Mouse (Mus musculus) urinary bladder, postnatal 36 days (tissue): ENCODE results near the gene Kcnk5.

Source experiments
- DNase-seq, 2 experiments: peaks; one replicate each; pipeline ENCODE4 v3.0.0; 2022; ENCODE audit warnings: low spot score in 2 of 2, mixed read lengths in 1 of 2

Gene Kcnk5

DNA sequence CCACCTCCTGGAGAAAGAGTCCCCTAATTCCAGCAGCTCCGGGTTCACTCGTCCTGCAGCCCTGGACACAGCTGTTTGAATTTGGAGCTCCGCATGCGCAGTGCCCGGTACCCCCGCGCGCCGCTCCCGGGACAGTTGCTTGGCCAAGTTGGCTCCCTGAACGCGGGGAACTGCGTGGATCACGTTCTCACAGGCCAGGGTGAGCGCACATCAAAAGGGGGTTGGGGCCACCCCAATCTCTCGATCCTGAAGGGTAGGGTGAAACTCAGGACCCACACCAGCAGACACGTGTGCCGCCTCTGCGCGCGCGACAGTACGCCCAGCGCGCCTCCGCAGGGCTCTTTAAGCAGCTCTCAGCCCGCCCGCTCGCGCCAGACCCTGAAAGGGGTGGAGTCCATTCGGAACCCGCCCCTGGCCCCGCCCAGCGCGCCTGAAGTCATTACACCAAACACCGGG, at the start of gene Kcnk5:
Gene Kcnk5 (minus strand): TSS at position 344 of the 456 bp plus-strand sequence.
- DNase-seq = peak; percentile 92 to 94

DNA sequence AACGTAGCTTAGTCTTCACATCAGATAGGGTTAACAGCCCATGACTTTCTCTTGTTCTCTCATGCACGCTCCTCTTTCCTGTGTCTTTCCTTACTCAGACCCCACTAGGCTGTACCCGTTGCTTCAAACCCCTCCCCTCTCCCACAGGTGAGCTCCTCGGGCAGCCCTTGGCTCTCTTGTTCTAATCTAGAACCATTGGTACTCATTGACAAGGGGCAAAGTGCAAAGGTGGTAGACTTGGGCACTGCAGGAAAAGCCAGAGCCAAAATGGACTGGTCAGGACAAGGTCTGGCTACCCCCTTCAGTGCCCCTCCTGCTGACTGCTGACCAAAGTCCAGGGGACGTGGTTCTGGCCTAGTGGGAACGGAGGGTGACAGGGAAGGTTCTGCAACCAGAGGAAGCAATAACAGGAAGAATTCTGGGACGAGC, 48.5 kb upstream of the Kcnk5 start:
- DNase-seq = no peak

DNA sequence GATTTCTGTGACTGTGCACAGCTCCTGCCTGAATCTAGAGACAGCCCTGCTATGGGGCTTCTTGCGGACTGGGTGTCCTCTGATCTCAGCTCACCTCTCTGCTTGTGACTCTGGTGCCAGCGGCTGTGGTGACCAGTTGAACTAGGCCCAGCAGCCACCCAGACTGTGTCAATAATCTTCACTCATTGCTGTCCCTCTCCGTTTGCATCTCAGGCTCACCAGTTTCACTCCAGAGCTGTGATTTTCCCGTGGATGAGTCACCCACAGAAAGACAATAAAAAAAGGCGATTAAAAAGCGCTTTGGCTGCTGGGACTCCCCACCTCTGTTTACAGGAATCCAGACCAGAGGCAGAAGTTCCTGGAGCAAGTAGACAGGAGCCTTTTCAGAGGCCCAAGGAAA, 47.8 kb upstream of the Kcnk5 start:
- DNase-seq = no peak

DNA sequence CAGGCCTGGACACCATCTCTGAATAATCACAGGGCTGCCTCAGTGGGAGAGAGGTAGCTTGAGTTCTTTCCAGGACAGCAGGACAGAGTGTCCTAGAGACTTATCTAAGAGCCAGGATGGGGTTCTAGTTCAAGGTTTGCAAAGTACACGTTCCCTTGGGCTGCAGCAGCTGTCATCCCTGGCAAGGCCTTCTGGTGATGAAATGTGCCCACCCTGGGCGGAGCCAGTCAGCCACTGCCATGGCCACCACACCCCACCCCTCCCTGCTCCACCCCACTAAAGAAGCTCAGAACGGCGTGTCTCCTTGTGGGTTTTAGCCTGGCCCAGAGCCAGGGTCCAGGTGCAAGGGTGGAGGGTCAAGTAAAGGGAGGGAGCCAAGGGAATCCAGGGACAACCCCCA, 46.7 kb upstream of the Kcnk5 start:
- no peak for DNase-seq

DNA sequence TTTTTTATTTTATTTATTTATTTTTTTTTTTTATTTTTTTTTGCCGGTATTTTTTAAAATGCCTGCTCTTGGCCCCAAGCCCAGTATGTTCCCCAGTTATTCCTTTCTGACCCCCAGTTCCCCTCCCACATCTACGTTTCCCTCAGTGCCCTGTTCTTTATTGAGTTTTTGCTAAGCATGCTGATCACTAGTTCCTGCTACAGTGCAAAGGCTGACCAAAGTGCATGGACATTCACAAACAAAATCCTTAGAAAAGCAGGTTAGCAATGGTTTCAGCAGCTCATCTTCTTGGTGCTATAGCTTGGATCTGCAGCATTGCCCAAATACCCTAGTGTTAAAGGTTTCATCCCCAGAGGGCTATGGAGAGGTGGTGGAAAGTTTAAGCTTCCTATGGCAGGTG, 45.4 kb upstream of the Kcnk5 start:
- no peak for DNase-seq

DNA sequence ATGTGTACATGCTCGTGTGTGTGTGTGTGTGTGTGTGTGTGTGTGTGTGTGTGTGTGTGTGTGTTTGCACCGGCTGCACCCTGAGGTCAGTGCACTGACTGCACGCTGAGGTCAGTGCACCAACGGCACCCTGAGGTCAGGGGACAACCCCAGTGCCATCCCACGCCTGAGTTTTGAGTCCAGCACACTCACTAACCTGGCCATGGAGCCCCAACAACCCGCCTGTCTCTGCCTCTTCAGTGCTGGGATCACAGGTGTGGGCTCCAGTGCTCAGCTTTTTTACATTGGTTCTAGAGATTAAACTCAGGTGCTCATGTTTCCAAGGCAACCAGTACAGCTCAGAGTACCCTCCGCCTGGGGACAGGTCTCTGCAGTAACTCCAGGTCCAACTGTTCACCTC, 44.9 kb upstream of the Kcnk5 start:
- DNase-seq = no peak

DNA sequence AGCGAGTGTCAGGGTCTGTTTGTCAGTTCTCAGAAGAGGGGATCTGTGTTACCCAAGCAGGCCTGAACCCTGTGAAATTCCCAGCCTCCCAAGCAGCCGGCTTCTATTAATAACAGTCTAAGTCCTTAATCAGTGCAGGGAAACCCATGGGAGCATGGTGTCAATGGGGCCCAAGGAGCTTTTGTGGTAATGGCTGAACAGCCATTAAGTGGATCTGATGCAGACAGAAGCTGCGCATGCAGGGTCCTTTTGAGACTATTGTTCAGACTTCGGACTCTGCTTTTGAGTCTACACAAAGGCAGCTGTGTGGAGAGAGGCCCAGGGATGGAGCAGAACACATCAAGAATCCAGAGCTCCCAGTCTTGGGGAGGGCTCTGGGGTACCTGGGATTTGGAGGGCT, 43.9 kb upstream of the Kcnk5 start:
- no peak for DNase-seq

DNA sequence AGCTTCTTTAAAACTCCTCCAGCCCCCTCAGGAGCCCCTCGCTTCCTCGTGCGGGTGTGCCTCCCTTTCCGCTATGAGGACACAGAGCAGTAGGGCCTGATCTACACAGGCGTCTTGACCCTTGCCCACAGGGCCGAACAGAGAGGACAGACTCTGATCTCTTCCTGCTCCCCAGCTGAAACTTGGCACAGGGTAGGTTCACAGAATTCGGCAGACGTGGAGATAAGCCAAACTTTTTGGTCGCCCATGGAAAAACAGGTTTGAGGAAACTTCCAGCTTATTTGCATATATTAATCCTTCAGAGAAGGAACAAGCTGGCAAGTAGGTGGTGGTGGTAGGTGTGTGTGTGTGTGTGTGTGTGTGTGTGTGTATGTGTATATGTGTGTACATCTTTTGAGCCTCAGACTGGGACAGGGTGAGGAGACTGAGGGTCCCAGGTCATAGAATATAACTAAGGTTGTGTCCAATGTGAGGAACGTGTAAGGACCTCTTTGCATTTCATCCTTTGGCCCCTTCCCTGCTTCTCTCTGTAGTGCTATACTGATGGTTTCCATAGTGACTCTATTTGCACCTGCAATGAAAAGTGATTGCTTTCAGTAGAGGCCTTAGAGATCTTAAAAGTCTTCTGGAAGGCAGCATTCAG, 43.1 kb upstream of the Kcnk5 start:
- no peak for DNase-seq

DNA sequence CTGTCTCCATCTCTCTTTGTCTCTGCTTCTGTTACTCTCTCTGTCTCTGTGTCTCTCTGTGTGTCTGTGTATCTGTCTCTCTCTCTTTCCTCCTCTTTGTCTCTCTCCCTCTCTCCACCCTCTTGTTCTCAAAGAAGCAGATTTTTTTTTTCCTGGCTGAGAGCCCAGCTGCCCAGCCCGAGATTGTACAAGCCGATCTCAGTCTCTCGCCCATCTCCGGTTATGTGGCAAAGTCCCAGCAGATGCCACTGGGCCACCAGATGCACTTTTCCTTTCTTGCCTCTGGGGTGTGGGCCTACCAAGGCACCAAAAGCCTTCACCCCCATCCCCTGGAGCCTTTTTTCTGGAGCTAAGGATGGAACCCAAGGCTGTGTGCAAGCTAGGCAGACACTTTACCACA, 42.6 kb upstream of the Kcnk5 start:
- DNase-seq = peak in 1 of 2 experiments; percentile 63

DNA sequence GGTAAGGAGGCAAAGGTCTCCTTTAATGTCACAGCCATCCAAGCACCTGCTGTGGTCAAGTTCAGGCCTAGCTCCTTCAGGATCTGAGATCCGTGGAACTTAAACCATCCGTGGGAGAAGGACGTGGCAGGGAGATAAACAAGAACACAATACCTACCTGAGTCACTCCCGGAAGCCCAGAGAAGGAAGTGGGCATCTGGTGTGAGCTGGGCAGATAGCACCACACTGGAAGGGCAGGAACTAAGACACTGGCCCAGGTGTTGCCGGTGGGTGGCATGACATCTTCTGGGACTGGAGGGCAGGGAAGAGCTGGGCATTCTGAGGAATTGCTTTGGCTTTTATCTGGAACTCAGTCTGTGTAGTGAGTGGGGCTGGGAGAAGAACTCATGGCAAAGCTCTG, 41.6 kb upstream of the Kcnk5 start:
- no peak for DNase-seq

DNA sequence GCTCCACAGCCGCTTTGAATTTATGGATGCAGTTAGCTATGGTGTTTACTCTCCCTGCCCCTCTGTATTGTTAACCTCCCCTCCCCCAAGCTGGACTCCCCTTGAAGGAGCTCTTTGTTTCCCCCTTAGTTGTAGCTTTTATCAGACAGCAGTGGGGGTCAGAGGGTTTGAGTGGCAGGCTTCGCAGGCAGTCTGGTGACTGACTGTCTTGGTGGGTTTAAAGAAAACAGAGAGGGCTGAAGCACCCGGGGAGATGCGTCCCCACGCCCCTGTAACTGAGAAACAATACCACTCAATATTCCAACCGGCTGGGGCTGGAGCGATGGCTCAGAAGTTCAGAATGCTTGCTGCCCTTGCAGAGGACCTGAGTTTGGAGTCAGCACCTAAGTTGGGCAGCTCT, 39.5 kb upstream of the Kcnk5 start:
- DNase-seq = no peak

DNA sequence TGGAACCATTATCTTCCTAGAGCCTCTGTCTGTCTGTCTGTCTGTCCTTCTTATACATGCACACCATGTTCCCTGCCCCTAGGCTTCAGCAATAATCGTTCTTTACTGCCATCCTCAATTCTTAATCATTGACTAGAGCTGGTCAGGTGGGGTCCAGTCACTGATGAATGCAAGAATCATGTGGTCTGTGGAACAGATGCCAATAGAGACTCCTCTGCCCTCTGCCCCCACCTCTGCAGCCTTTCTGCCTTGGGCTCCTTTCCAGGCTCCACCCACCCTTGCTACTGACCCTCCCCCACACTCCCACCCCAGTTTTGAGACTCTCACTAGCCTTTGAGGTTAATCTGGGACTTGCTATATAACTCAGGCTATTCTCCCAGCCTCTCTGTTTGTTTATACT, 38.2 kb upstream of the Kcnk5 start:
- DNase-seq = no peak

DNA sequence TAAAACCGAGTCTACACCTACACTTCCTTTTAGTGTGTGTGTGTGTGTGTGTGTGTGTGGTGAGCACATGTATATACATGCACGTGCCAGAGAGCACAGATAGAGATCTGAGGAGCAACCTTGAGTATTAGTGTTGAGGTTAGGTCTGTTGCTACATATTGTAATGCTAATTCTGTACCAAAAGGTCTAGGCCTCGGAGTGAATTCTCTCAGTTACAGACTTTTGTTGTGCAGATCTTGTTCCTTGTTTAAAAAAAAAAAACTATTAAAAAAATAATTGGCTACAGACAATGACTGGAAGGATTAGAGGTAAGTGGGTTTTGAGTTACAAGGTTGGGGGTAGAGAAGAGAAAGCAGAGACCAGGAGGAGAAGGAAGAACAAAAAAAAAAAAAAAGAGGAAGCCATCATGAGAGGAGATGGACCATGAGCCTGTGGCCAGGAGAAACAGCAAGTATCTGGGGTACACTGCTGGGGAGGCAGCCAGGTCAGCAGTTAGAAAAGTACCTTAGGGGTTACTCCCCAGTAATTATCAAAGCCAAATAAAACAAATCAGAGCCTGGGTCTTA, 35.8 kb upstream of the Kcnk5 start:
- no peak for DNase-seq

DNA sequence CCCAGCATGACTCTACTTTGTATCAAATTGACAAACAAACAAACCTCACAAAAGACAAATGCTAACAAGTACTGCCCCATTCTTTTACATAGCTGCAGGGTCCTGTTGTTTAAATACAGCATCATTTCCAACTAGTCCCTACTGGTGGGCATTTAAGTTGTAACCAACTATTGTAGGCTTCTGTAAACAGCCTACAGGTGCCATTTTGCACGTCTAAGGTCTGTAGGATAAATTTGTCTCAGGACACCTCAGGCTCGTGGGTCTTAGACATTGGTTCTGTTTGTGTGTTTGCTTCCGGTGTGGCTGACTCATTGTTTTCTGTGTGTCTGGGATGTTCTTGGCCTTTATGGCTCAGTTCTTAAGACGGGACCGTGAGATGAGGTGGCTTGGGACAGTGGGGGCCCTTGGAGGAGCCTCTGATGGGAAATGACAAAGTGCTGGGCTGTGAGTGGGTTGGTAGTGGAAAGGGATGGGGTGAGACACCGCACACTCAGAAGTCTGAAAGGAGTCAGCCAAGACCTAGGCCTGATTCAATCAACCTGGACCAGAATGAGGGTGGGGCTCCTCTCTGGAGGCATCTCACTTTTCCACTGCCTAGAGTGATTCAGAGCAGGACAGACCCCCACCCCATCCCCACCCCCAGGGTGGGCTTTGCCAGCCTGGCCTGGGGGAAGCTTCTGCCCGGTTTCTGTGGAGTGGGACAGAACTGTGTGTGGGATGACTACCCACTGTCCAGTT, 35.1 kb upstream of the Kcnk5 start:
- DNase-seq = no peak

DNA sequence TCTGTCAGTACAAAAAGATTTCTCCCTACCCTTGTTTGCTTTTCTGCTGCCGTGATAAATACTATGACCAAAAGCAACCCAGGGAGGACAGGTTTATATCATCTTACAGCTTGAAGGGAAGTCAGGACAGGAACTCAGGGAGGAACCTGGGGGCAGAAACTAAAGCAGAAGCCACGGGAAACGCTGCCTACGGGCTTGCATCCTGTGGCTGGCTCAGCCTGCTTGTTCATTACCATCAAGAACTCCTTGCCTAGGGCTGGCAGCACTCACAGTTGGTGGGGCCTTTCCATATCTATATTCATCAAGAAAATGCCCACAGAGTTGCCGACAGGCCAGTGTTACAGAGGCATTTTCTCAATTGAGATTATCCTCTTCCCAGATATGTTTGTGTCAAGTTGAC, 34.2 kb upstream of the Kcnk5 start:
- no peak for DNase-seq

DNA sequence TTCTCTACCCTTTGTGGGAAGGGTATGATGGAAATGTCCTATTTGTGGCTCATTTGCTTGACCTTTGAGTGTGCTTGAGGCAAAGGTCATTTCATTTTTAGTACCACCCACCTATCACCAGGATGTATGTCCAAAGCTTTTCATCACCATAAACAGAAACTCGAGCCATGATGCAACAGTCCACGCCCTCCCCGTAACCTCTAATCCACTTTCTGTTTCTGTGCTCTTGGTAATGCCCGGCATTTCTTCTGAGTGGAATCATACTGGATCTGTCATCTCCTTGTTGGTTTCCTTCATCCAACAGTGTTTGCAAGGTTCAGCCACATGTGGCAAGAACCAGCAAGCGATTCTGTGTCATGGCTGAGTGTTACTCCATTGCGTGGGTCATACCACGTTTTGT, 32.5 kb upstream of the Kcnk5 start:
- peak in 1 of 2 experiments; percentile 35 for DNase-seq

DNA sequence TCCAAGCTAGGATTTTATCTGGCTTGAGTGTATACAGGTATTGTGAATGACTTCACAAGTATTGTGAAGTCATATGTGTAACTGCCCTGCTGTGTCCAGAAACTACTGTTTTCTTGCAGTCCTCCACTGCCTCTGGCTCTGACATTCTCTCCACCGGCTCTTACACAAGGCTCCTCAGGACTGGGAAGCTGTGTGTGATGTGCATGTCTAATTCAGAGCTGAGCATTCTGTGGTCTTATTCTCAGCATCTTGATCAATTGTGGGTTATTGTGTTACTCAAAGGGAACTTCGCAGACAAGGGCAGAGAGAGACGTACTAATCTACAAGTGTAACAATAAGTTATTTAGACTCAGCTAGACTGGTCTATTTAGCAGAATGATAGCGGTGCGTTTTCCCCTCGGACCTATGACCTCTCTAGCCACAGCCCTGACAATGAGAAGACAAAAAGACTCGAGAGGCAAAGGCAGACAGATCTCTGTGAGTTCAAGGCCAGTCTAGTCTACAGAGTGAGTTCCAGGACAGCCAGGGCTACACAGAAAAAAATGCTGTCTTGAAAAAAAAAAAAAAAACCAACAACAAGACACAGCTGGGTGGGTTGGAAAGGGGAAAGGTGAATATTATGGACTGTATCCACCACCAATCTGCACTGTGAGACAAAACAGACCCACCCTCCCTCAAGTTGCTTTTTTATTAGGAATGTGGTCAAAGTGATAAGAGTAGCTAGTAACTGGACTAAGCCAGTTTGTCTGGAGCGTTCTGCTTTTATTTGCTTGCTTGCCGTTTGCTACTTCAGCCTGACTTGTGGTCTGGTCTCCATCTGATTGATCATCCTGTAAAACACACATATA, 30.4 kb upstream of the Kcnk5 start:
- no peak for DNase-seq

DNA sequence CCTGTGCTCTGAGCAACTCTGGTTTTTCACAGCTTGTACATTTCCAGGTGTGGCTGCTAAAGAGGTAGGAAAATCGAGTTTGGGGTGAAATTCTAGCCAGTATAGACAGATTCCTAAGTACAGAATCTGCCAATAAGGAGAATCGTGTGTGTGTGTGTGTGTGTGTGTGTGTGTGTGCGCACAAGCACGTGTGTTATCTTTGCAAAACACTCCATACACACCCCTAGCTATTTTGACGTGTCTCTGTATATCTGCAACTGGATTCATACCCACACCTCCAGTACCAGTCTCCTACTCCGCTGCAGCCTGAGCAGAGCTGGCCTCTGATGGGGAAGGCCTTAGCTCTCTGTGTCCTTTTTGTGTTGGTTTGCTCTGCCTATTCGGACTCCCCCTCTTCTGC, 28.3 kb upstream of the Kcnk5 start:
- DNase-seq = no peak

DNA sequence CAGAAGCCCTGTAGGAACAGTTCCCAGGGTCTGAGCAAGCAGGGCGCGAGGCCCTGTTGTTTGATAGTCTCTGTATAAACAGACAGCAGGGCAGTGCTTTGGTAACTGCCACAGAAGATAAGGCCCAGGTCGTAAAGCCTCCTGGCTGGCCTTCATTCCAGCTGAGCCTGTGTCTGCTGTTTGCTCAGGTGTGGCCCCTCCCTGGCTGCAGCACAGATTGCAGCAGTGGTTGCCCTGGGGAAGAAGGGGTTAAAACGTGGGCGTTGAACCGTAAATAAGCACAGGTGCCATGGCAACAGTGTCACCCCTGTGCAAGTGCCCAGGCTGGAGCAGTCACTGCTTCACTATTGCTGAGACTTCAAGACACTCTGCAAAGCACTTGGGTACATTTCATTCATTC, 26.8 kb upstream of the Kcnk5 start:
- peak; percentile 54 to 66 for DNase-seq

DNA sequence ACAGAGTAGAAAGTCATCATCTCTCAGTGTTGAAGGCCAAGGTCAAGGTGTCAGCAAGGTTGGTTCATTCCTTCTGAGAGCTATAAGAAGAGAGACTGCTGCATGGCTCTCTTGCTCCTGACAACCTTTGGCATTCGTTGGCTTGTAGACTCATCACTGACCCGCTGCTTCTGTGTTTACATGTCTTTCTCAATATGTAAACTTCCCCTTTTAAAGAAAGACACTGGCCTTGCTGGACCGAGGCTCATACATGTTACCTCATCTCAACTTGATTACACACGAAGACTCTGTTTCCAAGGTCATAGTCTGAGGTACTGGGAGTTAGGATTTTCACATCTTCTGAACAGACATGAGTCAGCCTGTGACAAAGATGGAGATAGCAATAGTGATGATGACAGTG, 24.1 kb upstream of the Kcnk5 start:
- no peak for DNase-seq

DNA sequence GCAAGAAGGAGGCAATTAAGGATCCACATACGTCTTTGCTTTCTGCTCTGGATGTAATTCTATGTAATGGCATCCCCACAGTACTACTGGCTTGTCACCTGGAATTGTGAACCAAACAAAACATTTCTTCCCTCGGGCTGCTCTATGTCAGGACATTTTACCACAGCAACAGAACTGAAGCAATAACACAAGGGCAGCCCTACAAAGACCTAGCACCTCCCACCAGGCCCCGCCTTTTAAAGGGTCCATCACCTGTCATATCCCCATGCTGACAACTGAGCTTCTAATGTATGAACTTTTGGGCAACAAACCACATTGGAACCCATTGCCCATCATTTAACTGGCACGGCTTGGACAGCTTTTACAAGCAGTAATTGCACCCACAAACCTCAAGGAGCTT, 21.7 kb upstream of the Kcnk5 start:
- no peak for DNase-seq

DNA sequence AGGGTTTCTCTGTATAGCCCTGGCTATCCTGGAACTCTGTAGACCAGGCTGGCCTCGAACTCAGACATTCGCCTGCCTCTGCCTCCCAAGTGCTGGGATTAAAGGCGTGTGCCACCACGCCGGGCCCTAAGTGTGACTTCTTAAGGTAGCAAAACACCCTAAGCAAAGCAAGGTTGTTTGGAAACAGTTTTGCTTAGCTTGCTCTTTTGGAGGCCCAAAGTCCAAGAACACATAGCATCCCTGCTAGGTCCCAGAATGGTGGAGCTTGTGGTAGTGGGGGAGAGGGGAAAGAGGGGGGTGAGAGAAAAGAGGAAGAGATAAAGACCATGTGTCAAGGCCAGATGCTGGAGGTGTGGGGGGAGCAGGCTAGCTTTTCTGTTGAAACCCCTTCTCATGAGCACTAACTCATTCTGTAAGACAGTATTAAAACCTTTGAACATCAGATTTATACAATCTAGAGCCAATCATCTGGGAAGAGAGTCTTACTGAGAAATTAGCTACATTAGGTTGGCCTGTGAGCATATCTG, 21.1 kb upstream of the Kcnk5 start:
- DNase-seq = no peak
